Mouse (Mus musculus): ENCODE results near the gene Akr1a1.
"Not testable (repeated sequence)": the region's sequence is repeated elsewhere in the genome, so short reads cannot be mapped to it uniquely, and the experiment has no call there.

Akr1a1 gene

DNA sequence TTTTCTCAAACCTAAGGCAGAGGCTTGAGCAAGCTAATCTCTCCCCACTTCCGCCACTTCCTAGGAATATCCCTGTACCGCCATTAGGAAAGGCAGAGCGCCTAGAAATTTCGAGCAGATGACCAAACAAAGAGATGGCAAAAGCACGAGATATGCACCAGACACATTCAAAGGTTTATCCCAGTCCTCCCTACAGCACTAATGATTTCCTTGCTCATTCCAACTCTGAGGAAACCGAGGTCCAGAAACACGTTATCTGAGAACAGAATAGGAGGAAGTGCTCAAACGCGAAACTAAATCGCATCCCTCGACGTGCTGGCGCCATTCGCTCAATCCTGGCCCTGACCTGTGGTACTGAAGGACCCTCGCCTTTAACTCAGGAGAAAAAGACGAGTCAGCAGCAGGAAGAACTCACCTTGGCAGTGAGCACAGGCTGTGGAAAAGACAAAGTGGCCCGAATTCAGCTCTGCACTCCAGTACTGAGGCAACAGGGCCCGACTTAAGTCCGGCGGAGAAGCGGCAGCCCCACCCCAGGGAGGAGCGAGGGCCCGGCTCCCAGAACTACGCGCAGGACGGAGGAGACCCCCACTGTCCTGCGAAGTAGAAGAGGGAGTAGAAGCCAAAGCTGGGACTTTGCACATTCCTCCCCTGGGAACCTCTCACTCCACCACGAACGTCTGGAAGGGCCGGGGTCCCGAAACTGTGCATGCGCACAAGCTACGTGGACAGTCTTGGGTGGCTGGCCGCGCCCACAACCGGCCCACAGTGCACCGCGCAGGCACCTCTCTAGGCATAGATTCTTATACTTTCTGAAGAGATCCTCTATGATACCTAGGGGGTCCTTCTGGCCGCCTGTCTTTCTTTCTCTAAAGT lies at the start of gene Akr1a1:
TSS of gene Akr1a1 (minus strand) at position 757 of the 873 bp plus-strand sequence.
- peak; percentile 99 for ATAC-seq (ENCODE audit: insufficient number of reproducible peaks, low FRiP score, low TSS enrichment)

DNA sequence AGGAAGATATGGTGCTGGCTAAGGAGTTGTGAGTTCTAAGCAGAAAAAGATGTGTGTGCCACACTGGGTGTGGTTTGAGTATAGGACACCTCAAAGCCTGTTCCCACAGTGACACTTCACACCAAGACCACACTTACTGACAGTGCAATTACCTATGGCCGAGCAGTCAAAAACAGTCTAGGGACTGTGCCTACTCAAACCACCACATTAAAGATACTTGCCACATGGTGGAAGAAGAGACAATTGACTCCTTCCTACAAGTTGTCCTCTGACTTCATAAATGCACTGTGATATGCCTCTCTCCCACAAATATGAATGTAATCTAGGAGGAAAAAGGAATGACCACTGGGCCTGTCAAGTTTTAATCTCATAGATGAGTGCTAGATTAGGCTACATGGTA lies 49.5 kb upstream of the Akr1a1 start:
- no peak for ATAC-seq (ENCODE audit: insufficient number of reproducible peaks, low FRiP score, low TSS enrichment)

DNA sequence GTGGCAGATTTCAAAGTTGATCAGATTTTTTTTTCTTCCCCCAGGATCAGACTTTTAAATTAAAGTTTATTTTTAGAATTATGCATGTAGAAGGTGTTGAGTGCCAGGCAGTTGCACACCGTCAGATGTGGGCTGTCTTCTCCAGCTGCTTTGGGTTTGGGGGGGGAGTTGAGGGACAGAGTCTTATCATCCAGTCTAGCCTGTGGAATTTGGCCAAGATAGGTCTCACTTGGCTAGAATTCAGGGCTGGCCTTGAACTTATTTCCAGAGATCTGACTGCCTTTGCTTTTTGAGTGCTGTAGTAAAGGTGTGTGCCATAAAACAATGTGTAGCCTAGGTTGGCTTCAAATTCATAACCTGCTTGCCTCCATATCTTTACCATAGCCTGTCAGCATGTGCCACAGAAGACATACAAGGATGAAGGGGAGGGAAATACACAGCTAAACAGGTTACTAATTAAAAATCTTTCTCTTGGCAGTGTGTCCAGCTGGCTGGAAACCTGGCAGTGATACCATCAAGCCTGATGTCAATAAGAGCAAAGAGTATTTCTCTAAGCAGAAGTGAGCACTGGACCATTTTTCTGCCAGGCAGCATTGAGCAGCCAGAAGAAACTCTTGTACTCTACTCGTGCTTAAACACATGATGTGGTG lies 47.3 kb upstream of the Akr1a1 start:
- no peak for ATAC-seq (ENCODE audit: insufficient number of reproducible peaks, low FRiP score, low TSS enrichment)

DNA sequence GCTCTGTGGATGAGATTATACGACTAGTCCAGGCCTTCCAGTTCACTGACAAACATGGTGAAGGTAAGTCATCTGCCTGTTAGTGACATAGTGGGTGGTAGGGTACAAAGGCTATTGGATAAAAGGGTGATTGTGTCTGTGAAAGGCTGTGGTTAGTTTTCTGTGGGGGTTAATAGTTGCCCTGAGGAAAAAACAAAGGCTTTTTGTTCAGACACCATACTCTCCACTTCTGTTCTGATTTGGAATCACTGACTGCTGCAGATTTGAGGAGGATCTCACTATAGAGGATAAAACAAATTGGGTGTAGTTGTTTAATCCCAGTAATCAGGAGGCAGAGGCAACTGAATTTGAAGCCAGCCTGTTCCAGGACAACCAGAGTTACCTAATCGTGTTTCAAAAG lies 42.3 kb upstream of the Akr1a1 start:
- no peak for ATAC-seq (ENCODE audit: insufficient number of reproducible peaks, low FRiP score, low TSS enrichment)

DNA sequence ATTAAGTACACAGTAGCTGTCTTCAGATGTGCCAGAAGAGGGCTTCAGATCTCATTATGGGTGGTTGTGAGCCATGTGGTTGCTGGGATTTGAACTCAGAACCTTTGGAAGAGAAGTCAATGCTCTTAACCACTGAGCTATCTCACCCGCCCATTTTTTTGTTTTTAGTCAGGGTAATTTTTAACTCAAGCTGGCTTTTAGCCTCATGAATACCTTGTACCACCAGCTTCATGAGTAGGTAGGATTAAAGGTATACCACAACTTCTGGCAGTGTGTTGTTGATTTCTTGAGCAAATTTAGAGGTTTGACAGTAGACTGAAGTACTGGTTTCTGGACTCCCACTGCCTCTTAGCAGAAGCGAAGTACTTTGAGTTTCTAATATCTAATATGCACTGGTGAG lies 40.7 kb upstream of the Akr1a1 start:
- ATAC-seq (ENCODE audit: insufficient number of reproducible peaks, low FRiP score, low TSS enrichment): no peak

DNA sequence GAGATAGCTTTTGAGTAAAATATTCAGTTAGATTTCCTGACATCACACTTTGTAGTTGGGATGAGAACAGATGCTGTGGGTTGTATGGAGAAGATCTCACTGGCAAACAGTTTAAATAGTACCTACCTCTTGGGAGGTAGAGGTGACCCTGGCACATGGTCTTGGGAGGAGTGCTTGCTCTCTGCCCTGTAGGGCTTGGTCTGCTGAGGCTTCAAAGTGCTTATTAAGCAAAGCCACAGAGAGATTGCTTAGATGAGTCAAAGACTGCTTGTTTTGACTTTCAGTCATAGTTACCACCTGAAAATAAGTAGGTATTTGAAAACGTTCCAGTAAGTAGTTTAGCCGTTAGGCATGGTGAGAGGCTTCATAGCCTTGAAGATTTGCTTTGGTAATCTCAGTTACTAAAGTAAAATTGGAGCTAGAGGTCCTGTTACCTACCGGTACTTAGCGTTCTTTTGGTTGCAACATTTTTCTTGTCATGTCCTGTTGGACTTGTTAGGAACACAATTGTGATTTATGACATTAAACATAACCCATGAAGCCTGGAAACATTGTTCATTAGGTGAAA lies 37.9 kb upstream of the Akr1a1 start:
- no peak for ATAC-seq (ENCODE audit: insufficient number of reproducible peaks, low FRiP score, low TSS enrichment)

DNA sequence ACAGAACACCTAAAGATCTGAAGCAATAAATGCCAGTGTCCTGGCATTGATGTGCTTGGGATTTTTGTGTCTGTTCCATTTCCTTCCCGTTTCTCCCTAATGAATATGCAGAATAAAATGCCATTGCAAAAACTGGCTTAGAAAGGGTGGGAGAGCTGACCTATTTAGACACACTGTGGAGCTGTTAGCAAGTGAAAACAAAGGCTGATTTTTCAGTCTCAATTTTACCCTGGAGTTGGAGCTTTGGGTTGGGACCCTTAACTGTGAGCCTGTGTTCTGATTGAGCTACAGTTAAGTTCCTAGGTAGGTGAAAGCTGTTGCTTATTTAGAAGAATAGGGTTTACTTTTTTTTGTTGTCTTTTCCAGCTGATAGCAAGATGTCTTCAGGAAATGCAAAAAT lies 35.6 kb upstream of the Akr1a1 start:
- no peak for ATAC-seq (ENCODE audit: insufficient number of reproducible peaks, low FRiP score, low TSS enrichment)

DNA sequence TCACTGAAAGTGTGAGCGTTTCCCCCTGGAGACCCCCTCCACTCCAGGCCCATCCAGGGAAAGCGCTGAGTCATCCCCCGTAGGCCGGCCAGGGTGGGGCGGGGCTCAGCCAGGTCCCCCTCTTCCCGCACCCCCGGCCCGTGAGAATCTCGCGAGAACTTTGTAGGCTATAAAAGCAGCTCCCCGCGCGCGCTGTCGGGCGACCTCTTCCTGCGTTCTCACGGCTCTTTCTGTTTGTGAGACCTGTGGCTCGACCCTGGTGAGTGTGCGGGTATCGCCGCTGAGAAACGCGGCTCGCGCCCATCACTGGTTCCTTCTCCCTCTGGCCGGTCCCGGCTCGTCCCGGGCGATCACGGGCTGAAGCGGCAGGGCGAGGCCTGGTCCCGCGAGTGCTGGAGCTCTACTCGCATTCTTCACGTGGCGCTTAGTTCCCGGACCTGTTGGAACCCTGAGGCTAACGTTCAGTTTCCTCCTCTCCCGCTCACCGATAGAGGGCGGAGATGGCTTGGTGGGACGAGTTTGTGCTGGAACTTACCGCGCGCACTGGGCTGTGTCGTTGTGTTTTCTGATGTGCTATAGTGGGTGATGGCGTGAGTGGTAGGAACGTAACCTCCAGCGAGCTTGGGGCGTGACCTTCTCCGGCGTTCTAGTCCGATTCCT lies 34.1 kb upstream of the Akr1a1 start, which contains the start of gene Prdx1:
TSS of gene Prdx1 (plus strand) at position 143 of the 660 bp plus-strand sequence.
- ATAC-seq (ENCODE audit: insufficient number of reproducible peaks, low FRiP score, low TSS enrichment): peak; percentile 86

DNA sequence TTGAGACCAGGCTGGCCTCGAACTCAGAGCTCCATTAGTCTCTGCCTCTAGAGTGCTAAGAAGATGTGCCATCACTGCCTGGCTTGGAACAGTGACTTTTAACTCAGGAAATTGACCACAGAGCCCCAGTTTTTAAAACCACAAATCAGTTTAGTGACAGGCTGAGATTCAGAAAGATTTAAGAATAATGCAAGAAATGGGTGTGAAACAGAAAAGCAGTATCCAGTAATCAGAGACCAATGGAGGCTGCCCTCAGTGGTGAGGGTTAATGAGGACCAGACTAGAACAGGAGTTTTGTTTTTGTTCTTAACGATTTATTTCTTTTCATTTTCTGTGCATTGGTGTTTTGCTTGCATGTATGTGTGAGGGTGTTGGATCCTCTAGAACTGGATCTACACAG lies 33.2 kb upstream of the Akr1a1 start:
- ATAC-seq (ENCODE audit: insufficient number of reproducible peaks, low FRiP score, low TSS enrichment): no peak

DNA sequence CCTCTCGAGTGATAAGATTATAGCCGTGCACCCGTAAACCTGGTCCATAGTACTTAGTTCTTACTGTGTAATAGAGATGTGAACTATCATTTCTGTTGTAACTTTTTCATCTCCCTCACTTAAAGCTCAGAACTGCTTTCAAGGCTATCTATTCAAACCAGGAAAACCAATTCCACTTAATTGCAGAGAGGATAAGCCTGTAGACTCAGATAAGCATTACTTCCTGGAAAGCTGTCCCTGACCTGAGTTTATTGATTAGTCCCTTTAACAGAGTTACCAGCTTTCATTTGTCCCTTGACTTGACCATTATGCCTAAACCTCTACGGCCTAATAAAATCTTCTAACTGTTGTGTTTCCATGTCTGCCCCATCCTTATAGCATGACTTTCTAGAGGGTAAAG lies 32.5 kb upstream of the Akr1a1 start:
- ATAC-seq (ENCODE audit: insufficient number of reproducible peaks, low FRiP score, low TSS enrichment): no peak

DNA sequence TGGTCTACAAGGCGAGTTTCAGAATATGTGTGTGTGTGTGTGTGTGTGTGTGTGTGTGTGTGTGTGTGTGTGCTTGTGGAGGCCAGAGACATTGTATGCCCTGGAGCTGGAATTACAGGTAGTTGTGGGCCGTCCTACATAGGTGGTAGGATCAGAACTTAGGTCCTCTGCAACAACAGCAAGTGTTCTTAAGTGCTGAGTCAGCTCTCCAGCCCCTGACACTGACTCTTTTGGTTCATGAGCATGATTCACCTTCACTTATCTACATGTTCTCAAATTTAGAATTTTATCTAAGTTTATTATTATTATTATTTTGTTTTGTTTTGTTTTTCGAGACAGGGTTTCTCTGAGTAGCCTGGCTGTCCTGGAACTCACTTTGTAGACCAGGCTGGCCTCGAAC lies 29.0 kb upstream of the Akr1a1 start:
- not testable (repeated sequence) for ATAC-seq (ENCODE audit: insufficient number of reproducible peaks, low FRiP score, low TSS enrichment)

DNA sequence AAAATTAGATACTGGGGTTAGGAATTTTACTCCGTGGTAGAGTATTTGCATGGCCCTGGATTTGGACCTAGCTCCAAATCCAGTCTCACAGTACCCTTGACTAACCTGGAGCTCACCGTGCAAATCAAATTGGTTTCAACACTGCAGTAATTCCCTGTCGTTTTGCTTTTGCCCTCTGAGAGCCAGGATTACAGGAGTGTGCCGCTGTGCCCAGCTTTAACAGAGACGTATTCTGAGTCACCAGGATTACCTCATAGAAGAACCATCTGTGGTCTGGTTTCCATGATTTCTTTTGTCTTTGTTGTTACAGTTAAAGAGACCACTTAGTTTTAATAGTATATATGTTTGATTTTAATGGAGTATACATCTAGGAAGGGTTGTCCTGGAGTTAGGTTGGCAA lies 27.7 kb upstream of the Akr1a1 start:
- ATAC-seq (ENCODE audit: insufficient number of reproducible peaks, low FRiP score, low TSS enrichment): no peak

DNA sequence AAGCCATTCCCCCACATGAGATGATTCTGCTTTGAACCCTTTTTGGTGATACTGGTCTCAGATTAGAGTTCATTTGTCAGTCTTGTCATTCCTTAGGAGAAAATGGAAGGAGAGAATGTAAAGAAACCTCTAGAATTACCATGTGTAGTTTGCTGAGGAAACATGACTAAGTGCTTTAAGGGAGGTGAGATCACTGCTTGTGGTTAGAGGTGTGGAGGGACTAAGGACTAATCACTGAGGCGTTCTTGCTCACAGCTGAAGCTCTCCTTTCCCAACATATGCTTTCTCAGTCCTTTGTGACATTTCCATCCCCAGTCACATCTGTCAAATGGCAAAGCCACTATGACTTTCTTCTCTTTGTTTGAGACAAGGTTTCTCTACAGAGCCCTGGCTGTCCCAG lies 26.3 kb upstream of the Akr1a1 start:
- ATAC-seq (ENCODE audit: insufficient number of reproducible peaks, low FRiP score, low TSS enrichment): no peak

DNA sequence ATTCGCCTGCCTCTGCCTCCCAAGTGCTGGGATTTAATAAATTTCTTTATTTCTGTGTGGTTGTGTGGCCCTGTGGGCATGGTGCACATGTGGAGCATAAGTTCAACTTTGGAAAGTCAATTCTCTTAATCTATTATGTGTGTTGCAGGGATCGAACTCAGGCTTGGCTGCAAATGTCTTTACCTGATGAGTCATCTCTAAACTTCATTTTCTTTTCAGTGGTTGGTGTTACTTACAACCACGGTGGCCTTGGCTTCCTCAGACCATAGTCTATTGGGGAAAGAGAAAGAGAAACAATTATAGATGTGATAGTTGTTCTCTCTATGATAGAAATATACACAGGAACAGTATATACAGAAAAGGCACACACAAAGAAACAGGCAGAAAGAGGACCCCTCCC lies 24.5 kb upstream of the Akr1a1 start:
- no peak for ATAC-seq (ENCODE audit: insufficient number of reproducible peaks, low FRiP score, low TSS enrichment)

DNA sequence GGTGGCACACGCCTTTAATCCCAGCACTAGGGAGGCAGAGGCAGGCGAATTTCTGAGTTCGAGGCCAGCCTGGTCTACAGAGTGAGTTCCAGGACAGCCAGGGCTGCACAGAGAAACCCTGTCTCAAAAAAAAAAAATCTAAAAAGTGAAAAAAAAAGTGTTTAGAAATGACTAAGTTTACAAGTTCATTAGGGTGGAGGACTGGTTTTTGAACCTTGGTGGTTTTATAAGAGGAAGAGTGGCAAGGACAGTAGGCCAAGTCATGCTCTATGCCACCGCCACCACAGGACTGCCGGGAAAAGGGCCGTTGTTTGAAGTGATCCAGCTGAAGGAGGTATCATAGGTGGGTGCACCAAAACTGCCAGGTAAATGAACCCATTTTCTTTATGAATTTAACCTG lies 23.3 kb upstream of the Akr1a1 start:
- ATAC-seq (ENCODE audit: insufficient number of reproducible peaks, low FRiP score, low TSS enrichment): not testable (repeated sequence)

DNA sequence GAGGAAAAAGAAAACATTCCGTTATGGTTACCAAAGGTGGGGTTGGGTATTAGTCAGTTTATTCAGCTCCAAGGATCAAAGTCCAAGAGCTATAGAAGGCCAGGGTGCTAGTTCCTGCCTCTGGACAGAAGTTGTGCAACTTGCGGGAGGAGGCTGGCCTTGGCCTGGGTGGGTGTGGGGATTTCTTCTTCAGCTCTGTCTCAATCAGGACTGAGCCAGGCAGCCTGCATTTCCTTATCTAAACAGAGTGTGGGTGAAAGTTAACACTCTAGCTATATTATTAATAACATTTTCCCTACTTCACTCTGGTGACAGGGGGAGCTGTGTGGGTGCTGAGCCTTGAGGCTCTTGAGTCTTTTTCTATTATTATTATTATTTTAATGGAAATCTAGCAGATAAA lies 21.3 kb upstream of the Akr1a1 start:
- ATAC-seq (ENCODE audit: insufficient number of reproducible peaks, low FRiP score, low TSS enrichment): no peak

DNA sequence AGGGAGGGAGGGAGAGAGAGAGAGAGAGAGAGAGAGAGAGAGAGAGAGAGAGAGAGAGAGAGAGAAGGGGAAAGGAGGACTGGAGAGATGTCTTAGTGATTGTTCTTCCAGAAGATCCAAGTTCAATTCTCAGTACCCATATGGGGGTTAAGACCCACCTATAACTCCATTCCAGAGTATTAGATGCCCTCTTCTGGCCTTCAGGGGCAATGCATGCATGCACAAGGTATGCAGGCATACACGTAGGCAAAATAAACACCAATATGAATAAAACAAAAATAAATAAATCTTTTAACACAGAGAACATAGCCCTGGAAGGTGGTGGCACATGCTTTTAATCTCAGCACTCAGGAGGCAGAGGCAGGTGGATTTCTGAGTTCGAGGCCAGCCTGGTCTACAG lies 17.8 kb upstream of the Akr1a1 start:
- ATAC-seq (ENCODE audit: insufficient number of reproducible peaks, low FRiP score, low TSS enrichment): no peak

DNA sequence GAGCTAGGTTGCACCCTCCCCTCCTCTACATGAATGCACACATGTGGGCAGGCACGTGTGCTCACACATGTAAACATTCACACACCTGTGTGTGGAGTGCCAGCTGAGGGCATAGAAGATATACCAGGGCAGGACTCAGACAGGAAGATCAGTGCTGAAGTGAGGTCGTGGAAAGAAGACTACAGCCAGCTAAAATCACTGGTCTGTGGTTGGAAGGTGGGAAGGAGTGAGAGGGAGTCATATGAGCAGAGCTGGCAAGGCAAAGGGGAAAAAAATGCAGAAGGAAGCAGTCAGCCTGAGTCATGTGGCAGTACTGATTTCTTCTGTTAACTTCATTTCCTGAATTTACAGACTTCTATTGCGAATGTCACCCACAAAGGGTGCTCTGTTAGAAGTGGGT lies 16.7 kb upstream of the Akr1a1 start:
- no peak for ATAC-seq (ENCODE audit: insufficient number of reproducible peaks, low FRiP score, low TSS enrichment)

DNA sequence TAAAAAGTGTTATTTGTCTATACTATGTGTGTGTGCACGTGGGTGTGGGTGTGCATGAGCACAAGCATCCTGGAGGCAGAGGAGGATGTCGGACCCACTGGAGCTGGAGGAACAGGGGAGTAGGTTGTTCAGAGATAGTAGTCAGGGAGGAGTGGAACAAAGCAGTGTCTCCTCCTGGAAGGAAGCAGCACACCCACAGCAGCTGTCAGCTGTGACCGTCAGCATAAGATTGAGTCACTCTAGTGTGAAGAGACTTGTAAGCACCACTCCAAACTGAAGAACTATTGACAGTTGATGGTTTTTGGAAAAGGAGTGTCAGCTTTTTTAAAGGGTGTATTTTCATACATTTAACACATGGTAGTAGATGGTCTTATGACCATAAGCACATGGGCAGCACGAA lies 15.1 kb upstream of the Akr1a1 start:
- ATAC-seq (ENCODE audit: insufficient number of reproducible peaks, low FRiP score, low TSS enrichment): no peak

DNA sequence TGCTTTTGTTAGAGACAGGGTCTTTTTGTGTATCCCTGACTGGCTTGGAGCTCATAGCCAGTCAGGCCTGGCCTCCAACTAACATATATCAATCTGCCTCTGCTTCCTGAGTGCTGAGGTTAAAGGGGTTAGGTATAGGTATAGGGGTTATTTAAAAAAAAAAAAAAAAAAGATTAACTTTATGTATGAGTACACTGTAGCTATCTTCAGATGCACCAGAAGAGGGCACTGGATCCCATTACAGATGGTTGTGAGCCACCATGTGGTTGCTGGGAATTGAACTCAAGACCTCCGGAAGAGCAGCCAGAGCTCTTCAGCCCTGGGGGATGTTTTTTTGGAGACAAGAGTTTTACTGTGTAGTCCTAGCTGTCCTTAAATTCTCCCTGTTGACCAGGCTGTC lies 10.5 kb upstream of the Akr1a1 start:
- ATAC-seq (ENCODE audit: insufficient number of reproducible peaks, low FRiP score, low TSS enrichment): no peak

DNA sequence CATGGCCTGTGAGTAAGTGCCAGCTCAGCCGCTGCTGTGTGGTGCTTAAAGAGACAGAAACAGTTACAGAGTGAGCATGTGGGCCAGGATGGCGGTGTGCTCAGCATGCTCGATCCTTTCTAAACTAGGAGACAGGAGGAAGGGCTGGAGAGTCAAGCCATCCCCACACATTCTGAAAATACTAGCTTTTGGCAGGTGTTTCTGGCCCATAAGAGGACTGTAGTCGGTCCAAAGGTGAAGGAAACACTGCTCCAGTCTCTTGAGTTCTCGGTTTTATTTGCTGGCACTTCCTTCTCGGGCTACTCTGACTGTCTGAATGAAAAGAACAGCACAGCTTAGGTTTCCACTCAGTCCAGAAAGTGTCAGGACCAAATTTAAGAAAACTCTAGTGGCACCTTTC lies 9.3 kb upstream of the Akr1a1 start:
- ATAC-seq (ENCODE audit: insufficient number of reproducible peaks, low FRiP score, low TSS enrichment): no peak
